Mouse (Mus musculus): ENCODE data around the gene Map4k5. TPM values are rescaled to one million over a fixed set of nuclear protein-coding genes. Genes with fewer than 3 reads are reported as not detected.

Map4k5 gene
- polyA plus RNA-seq, 1 experiment from 2014 or later: 30.9 TPM

DNA sequence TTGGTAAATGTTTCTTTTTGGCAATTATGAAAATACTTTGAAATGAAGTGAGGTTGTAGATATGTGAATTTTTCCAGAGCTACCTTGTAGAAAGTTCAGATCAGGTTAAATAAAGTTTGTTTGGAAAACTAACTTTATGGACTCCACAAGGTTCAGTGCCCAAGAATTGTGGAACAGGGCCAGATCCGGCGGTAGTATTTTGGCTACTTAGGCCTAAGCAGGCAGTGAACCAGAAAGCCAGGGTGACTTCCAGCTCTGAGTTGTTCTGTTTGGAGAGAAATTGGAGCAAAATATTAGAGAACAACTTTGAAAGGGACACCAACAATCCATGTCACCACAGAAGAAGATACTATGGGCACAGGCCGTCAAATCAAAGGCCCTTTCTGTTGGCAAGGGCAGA is 96.7 kb downstream of the Map4k5 start:
- no peak overlapping the region for H3K27ac ChIP-seq
- whole genome bisulfite sequencing: 89% methylated on average over 3 of the region's 3 CpGs

DNA sequence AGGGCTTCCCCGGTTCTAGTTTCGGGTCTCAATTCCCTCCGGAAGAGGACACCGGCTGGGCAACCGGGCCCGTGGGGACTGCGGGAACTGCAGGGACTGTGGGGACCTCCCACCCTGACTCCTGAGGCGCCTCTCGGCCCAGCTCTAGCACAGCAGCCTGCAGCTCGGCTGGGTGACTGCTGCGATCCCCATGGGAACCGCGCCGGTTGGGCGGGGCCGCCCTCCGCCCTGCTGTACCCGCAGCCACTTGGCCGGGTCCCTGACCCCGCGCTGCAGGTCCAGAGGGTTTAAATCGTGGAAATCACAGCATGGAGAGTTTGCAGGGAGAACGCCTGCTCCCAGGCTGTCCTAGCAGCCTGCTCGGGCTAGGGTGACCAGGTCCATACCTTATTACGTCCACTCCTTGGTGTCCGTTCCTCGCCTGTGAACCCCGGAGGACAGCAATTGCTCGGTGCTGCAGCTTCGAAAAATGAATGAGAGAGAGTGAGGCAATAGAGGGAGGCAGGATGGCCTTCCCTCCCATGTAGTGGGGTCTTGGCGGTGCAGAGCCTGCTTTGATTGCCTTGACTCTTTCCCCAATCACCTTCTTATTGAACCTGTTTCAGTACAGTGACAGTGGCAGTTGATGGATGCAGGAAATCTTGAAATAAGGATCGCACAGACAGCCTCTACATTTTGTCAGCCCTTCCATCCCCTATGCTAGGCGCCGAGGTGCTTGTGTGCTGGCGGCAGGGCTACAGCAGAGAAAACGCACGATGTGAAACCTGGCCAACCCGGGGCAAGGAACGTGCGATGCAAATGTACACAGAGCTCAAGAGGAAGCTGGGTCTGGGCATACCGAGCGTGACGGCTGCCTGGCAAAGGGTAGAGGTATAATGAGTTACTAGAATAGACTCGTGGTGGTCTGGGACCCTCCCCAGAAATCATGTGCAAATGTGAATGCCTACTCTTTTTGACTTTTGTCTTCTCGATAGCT is 102.2 kb downstream of the Map4k5 start, which contains the start of gene Cdkl1:
TSS of gene Cdkl1 (minus strand) at position 738 of the 976 bp plus-strand sequence.
- H3K27me3 ChIP-seq: peaks cover 5% of the 10 kb centered on the region; the same call in 1 of the 2 replicates
- no peaks in the 10 kb centered on the region for H3K36me3 ChIP-seq
- 2% methylated on average over 45 of the region's 45 CpGs for WGBS
- H3K4me1 ChIP-seq (replicated peaks): peaks cover 18% of the 10 kb centered on the region
- H3K4me2 ChIP-seq: peak within 1 kb of the TSS; percentile 99
- H3K9ac ChIP-seq: peak within 1 kb of the TSS; percentile 83
- peak within 1 kb of the TSS; percentile 30 for H3K27ac ChIP-seq
- ATAC-seq (ENCODE audit: low FRiP score): peak; percentile 87
- no peaks in the 10 kb centered on the region for H3K9me3 ChIP-seq
- peak within 1 kb of the TSS; percentile 62 for H3K4me3 ChIP-seq

More for the DNA sequence above, 96.7 kb downstream of the Map4k5 start:
- Histone ChIP-seq H3K4me2 (no peak overlapping the region), H3K9me3 (no peaks in the 10 kb centered on the region), H3K36me3 (no peaks in the 10 kb centered on the region), H3K9ac (no peak overlapping the region), H3K27me3 (no peaks in the 10 kb centered on the region), H3K4me1 (replicated peaks) (peaks cover 3% of the 10 kb centered on the region; the same call in 1 of the 2 replicates), H3K4me3 (no peak overlapping the region)
- ATAC-seq (ENCODE audit: low FRiP score): no peak

DNA sequence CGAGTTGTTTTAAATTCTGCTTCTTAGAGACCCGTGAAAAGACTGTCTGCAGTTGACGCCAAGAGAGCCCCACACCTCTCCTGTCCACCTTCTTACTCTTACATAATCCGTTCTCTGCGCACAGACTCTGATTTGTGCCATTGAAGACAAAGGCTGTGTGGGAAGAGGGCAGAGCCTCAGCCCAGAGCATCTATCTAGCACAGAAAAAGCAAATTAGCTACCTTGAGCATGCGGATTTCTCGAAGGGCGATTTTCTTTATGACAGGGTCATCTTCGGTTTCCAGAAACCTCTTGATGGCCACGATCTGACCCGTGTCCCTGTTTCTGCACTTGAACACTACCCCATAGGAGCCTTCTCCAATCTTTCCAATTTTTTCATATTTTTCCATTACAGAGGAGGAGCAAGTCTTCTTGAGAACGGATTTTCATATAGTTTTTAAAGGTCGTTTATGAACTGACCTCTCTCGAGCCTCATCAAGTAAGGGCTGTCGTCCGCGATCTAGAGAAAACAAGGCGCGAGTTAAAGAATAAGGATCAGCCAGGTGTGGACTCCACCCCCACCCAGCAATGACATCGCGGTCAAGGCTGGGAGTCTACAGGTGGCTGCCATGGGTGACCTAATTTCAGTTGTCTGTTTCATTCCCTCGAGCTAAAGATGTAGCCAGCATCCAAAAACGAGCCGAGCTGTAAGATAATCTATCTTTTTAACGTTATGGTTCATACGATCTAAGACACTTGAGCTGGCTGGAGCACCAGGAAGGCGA is 103.1 kb downstream of the Map4k5 start:
- 0 out of 2 replicates have a peak overlapping the region, but pooled peaks have one; percentile 30 for H3K27ac ChIP-seq

DNA sequence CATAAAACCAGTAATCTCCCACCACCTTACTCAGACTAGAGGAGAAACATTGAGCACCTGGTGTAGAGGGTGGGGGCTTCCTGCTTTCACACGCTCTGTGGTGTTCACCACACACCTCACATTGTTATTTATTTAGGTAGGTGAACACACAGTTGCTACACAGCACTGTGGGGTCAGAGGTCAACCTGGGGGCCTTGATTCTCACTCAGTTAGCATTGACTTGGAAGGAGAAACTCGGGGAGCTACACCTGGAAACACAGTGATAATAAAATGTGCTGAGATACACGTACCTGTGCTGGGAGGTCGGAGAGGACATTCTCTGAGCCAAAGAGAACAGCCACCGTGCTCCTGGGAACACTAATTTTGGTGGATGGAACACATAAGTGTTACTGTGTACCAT is 104.6 kb downstream of the Map4k5 start:
- 87% methylated on average over 5 of the region's 5 CpGs for WGBS
- Histone ChIP-seq H3K9me3 (no peaks in the 10 kb centered on the region), H3K27ac (no peak overlapping the region), H3K4me2 (no peak overlapping the region), H3K27me3 (peaks cover 5% of the 10 kb centered on the region; the same call in 1 of the 2 replicates), H3K36me3 (no peaks in the 10 kb centered on the region), H3K4me1 (replicated peaks) (peaks cover 18% of the 10 kb centered on the region), H3K4me3 (no peak overlapping the region), H3K9ac (no peak overlapping the region)
- no peak for ATAC-seq (ENCODE audit: low FRiP score)

More for the DNA sequence above, 103.1 kb downstream of the Map4k5 start:
- peak; percentile 15; the same call in 1 of the 2 replicates for ATAC-seq (ENCODE audit: low FRiP score)
- peaks cover 18% of the 10 kb centered on the region for H3K4me1 ChIP-seq (replicated peaks)
- H3K4me2 ChIP-seq: peak overlapping the region; percentile 99
- peak overlapping the region; percentile 83 for H3K9ac ChIP-seq
- no peaks in the 10 kb centered on the region for H3K9me3 ChIP-seq
- H3K27me3 ChIP-seq: peaks cover 5% of the 10 kb centered on the region; the same call in 1 of the 2 replicates
- no peaks in the 10 kb centered on the region for H3K36me3 ChIP-seq
- peak overlapping the region; percentile 62 for H3K4me3 ChIP-seq
- WGBS: 33% methylated on average over 27 of the region's 27 CpGs

DNA sequence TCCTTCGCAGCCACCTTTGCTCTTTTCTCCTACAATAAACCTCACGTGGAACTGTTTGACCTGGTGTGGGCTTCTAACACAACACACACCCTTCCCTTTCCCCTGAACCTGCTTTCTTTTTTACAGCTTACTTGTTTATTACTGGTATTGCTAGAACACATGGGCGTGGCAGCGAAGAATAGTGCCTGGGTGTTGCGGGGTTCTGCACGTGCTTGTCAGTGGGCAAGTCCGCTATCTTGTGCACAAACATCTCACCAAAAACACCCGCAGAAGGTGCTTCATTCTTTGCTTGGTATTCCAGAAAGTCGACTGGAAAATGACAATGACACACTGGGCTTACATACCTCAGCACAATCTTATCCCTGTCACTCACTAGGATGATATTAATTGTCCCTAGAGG is 107.5 kb downstream of the Map4k5 start:
- H3K4me2 ChIP-seq: no peak overlapping the region
- no peak overlapping the region for H3K27ac ChIP-seq
- no peaks in the 10 kb centered on the region for H3K9me3 ChIP-seq
- H3K4me3 ChIP-seq: no peak overlapping the region
- no peak overlapping the region for H3K9ac ChIP-seq
- no peaks in the 10 kb centered on the region for H3K36me3 ChIP-seq
- no peak for ATAC-seq (ENCODE audit: low FRiP score)
- WGBS: 90% methylated on average over 9 of the region's 9 CpGs
- H3K4me1 ChIP-seq (replicated peaks): peaks cover 21% of the 10 kb centered on the region
- H3K27me3 ChIP-seq: peaks cover 5% of the 10 kb centered on the region; the same call in 1 of the 2 replicates

DNA sequence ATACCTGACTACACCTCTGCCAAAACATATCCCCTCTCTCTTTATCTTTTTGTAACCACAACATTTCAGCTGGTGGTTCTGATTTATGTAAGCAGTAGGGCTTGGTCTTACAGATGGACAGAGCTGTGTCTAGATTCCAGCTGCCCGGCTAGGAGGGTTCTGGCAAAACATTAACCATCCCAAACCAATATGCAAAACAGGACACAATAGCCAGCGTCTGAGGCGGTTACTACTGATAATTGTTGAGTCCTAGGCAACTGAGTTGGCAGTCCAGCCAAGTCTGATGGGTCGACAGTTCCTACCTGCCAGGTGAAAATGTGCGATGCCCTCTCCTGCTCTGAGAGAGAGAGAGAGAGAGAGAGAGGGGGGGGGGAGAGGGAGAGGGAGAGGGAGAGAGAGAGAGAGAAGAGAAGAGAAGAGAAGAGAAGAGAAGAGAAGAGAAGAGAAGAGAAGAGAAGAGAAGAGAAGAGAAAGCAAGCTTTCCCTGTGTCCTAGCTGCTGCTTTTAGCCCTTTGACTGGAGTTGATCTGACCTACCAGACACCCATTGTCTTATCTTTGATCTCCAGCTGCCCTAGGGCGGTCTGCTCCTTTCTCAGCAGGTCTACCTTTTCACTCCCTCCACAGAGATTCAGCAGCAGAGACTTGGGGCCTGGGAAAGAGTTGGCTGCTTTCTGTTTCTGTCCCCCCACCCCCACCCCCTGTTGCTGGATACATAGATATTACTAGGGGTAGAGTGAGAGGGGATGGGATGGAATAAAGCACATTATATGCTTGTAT is 109.6 kb downstream of the Map4k5 start:
- Histone ChIP-seq H3K36me3 (no peaks in the 10 kb centered on the region), H3K4me1 (replicated peaks) (0 out of 2 replicates have a peak, but pooled peaks cover 14% of the 10 kb centered on the region), H3K9ac (no peak overlapping the region), H3K27me3 (no peaks in the 10 kb centered on the region), H3K9me3 (no peaks in the 10 kb centered on the region), H3K4me3 (no peak overlapping the region), H3K27ac (no peak overlapping the region), H3K4me2 (no peak overlapping the region)
- no peak for ATAC-seq (ENCODE audit: low FRiP score)
- WGBS: 40% methylated on average over 6 of the region's 6 CpGs

DNA sequence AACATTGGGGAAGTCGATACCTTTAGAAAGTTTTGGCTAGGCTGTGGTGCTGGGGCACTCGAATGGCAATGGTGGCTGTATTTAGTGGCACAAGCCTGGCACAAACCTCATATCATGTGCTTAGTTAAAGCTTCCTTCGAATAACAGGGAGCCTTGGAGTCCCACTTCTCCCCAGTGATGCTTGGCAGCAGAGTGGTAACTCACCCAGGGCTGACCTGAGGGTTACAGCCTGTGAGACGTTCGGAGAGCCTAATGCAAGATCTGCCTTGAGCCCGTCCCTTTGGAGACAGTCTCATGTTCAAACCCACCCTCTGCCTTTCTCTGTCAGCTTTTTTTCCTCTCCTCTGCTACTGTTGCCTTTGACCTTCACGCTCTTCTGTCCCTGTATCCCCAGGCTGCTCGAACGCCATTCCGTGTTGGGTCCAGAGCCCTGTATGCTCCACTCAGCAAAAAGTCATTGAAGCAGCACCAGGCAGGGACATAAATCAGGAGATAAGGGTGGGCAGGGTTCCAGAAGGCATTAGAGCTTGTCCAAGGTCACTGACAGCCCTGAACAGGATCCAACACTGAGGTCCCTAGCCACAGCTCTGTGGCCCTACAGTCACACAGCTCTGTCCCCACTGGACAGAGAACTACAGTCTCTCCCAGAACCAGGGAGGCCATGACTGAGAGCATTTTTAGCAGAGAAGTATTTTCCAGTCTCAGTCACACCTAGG is 110.9 kb downstream of the Map4k5 start:
- Histone ChIP-seq H3K27me3 (no peaks in the 10 kb centered on the region), H3K9ac (no peak overlapping the region), H3K9me3 (no peaks in the 10 kb centered on the region), H3K4me3 (no peak overlapping the region), H3K4me2 (no peak overlapping the region), H3K4me1 (replicated peaks) (0 out of 2 replicates have a peak, but pooled peaks cover 14% of the 10 kb centered on the region), H3K36me3 (no peaks in the 10 kb centered on the region), H3K27ac (no peak overlapping the region)
- WGBS: 79% methylated on average over 10 of the region's 10 CpGs
- ATAC-seq (ENCODE audit: low FRiP score): no peak

DNA sequence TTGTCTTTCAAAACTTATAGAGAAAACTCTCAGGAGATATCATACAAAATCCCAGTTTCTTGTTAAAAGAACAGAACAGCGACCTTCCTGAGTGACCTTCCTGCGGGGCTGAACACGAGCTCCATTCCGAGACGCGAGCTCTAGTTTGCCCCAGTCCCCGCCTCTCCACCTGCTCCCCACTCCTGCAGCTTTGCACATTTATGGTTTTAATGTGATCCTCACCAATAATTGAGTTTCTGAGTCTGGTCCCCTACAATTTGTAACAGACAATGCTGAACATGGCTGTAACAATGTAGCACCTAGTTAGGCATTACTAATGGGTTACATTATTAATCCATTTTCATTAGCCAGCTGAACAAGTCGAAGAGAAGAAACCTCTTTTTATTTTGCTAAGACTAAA is 111.5 kb downstream of the Map4k5 start:
- ATAC-seq (ENCODE audit: low FRiP score): no peak
- H3K27me3 ChIP-seq: no peaks in the 10 kb centered on the region
- 45% methylated on average over 8 of the region's 8 CpGs for WGBS
- no peak overlapping the region for H3K4me2 ChIP-seq
- no peak overlapping the region for H3K9ac ChIP-seq
- no peak overlapping the region for H3K27ac ChIP-seq
- H3K4me1 ChIP-seq (replicated peaks): 0 out of 2 replicates have a peak, but pooled peaks cover 14% of the 10 kb centered on the region
- no peaks in the 10 kb centered on the region for H3K36me3 ChIP-seq
- H3K4me3 ChIP-seq: no peak overlapping the region
- H3K9me3 ChIP-seq: no peaks in the 10 kb centered on the region

DNA sequence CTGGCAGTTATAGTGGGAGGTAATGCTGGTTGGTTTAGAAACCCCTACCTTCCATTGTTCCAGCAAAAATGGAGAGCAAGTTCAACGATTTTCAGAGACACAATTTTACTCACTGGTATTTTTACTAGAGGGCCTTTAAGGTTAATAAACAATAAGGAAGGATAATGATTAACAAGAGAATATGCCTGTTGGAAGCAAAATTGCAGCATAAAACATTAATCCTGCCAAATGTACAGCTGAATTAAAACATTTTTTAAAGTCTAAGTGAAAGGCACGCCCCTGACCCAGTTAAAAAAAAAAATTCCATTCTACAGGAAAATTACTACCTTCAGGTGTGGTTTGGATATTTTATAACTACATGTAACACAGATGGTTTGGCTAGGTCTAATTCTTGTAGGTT is 115.0 kb downstream of the Map4k5 start:
- no peak for ATAC-seq (ENCODE audit: low FRiP score)
- H3K4me2 ChIP-seq: no peak overlapping the region
- H3K9ac ChIP-seq: no peak overlapping the region
- 0 out of 2 replicates have a peak, but pooled peaks cover 14% of the 10 kb centered on the region for H3K4me1 ChIP-seq (replicated peaks)
- no peak overlapping the region for H3K4me3 ChIP-seq
- H3K27ac ChIP-seq: no peak overlapping the region
- H3K36me3 ChIP-seq: no peaks in the 10 kb centered on the region
- WGBS: 80% methylated on average over 2 of the region's 2 CpGs
- no peaks in the 10 kb centered on the region for H3K9me3 ChIP-seq
- no peaks in the 10 kb centered on the region for H3K27me3 ChIP-seq

DNA sequence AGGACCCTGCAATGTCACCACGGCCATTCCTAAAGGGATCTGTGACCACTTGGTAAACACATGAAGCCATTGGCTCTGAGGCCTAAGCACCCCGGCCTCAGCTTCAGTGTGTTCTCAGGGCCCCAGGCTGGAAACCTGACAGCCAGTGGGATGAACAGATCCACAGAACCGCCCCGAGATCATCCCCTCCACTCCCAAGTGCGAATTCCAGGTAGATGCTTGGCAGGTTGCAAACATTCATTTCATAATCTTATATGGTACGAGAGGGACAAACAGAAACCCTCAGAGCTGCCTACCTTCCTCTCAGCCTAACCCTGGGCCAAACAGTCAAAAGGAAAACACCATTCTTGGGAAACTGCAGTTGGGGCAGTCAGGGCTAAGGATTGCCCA is 115.7 kb downstream of the Map4k5 start:
- no peak for ATAC-seq (ENCODE audit: low FRiP score)
- Histone ChIP-seq H3K9me3 (no peaks in the 10 kb centered on the region), H3K9ac (no peak overlapping the region), H3K36me3 (no peaks in the 10 kb centered on the region), H3K4me2 (no peak overlapping the region), H3K4me1 (replicated peaks) (0 out of 2 replicates have a peak, but pooled peaks cover 14% of the 10 kb centered on the region), H3K27ac (no peak overlapping the region), H3K27me3 (no peaks in the 10 kb centered on the region), H3K4me3 (no peak overlapping the region)
- 89% methylated on average over 6 of the region's 6 CpGs for WGBS

All from hindbrain, embryonic 13.5 days (tissue).